Mouse (Mus musculus): ENCODE measurements around the gene Vmn1r233.

GRCm38 (mm10) chr17:20966681-20967080, 29.6 kb downstream of the Vmn1r233 start:
- TF ChIP-seq CTCF (IDR thresholded peaks at IDR 0.05) (no peak), EP300 (IDR thresholded peaks at IDR 0.05) (no peak)

All from lung, postnatal 0 days (tissue).